Mouse (Mus musculus) ovary, postnatal 14 days (tissue): ENCODE data around the gene Gdf15.

Source experiments
- DNase-seq: peaks from one replicate; pipeline ENCODE4 v3.0.0; 2022; ENCODE audit warnings: low spot score

The Gdf15 gene

GRCm38 (mm10) chr8:70584606-70585257 is 47.5 kb downstream of the Gdf15 start:
- DNase-seq: no peak

- no peak for DNase-seq
These were observed 48.5 kb downstream of the Gdf15 start for GRCm38 (mm10) chr8:70583476-70584387.
